In the genomic region with DNA sequence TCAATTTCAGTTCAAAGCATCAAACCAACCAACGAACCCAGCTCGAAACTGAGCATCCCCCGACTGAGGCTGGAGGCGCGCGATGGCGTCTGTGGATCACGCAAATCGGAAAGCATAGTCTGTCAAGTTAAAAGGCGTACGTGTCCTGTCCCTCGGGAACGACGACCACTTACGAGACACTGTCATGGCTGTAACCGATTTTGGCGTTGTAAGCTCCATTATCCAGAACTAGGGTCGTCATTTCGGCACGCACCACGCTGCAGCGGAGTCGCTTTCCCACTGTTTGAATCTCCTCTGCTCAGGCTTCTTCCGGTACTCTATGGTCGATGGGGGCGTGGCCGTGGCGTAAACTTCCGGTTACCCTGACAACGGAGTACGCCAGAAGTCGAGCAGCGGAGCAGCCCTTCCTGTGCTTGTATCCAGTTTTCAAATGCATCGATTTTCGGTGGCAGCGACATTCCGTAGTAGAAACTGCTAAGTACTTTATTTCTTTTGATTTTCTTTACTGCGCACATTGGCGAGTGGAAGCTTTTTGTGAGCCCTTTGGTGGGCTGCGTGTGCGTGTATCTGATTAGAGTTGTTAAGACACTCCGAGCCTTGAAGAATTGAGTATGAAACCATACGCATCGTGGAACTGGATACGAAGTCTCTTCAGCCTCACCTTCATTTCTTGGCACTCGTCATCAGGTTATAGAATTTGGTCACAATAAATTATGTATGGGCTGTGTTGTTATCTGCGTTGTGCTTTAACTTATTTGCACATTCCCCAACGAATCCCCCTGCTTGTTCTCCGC, we compare ENCODE assay signal across 8 mouse cellular contexts. TPM values are rescaled to one million over a fixed set of nuclear protein-coding genes. Genes with fewer than 3 reads are reported as not detected.
DNase-seq lines count a peak whose midpoint lies in the region; ATAC-seq lines count a peak whose summit lies in the region.

A gene (minus strand): TSS at position 295 of the 794 bp plus-strand sequence.

- H3K4me1 ChIP-seq in hindbrain, embryonic 15.5 days (replicated peaks), result peaks cover 19% of the 10 kb centered on the region

- no peaks in the 10 kb centered on the region; the same call in 1 of the 2 replicates for H3K36me3 ChIP-seq in hindbrain, embryonic 15.5 days

- H3K9me3 ChIP-seq in hindbrain, embryonic 15.5 days, result no peaks in the 10 kb centered on the region

- H3K9ac ChIP-seq in hindbrain, embryonic 15.5 days, result peak within 1 kb of the TSS; percentile 55

- WGBS in hindbrain, embryonic 15.5 days, result under 1% methylated on average over 49 of the region's 49 CpGs

- H3K27me3 ChIP-seq in hindbrain, embryonic 15.5 days, result no peaks in the 10 kb centered on the region; the same call in 1 of the 2 replicates

- peak within 1 kb of the TSS; percentile 83 for H3K27ac ChIP-seq in hindbrain, embryonic 15.5 days (replicated peaks)

- peak within 1 kb of the TSS; percentile 76 for H3K4me2 ChIP-seq in hindbrain, embryonic 15.5 days

- peak; percentile 96 for DNase-seq in R1 (ENCODE audit: low read depth, low spot score)
- DNase-seq in cerebellum, postnatal 25 days, result peak; percentile 91 to 96
- DNase-seq in frontal cortex, postnatal 25 days (ENCODE audit: low spot score in 2 of 2), result peak; percentile 81 to 91
- peak; percentile 87 for DNase-seq in left cerebral cortex, adult 11 months (ENCODE audit: low spot score)
- DNase-seq in lung, postnatal 4 days, result peak; percentile 94
- DNase-seq in retina, postnatal 7 days (ENCODE audit: low read depth, low spot score), result peak; percentile 89
- DNase-seq in urinary bladder, adult 2 months (ENCODE audit: low spot score), result peak; percentile 70

- peak; percentile 99 for ATAC-seq in hindbrain, embryonic 15.5 days (ENCODE audit: low FRiP score, low read depth)

- H3K4me3 ChIP-seq in hindbrain, embryonic 15.5 days, result peak within 1 kb of the TSS; percentile 64

RNA-seq across cellular contexts. Expression of the gene that starts here (rescaled TPM):
- 46.5 and 51.6 TPM in 2 replicates for polyA plus RNA-seq in hindbrain, embryonic 15.5 days (2015; fragmentation: Nextera tagmentation; extraction: Ambion mirVana)
- polyA plus RNA-seq in urinary bladder, adult 2 months (2012; rRNA removed), result 12.0 and 14.4 TPM in 2 replicates

Comparison
In these comparisons a context has a peak if more than half of its experiments do, and no peak if none do; other contexts are left out.
1. Peak in every context shown above with its lines: DNase-seq, ATAC-seq, H3K4me3 ChIP-seq and H3K27ac ChIP-seq.